16 mouse cellular contexts compared by ENCODE assay signal in the genomic region with DNA sequence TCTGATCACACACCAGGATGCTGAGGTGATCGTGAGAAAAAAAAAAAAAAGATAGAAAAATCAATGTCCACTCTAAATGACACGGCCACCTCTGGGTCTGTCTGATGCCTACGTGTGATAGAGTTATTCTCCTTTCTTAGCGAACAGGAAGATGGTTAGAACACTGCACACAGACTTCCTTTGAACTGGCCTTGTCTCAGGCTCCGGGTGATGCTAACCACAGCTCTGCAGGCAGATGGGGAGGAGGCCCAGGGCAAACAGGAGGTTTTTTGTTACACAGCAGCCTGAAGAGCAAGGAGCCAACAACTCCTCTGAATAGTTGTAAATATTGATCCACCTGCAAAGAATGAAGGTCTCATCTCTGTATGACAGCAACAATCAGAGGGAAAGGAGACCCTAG. TPM values are rescaled to one million over a fixed set of nuclear protein-coding genes. Genes with fewer than 3 reads are reported as not detected.
DNase-seq lines count a peak whose midpoint lies in the region; ATAC-seq lines count a peak whose summit lies in the region.
"Had no signal": no experiment of that assay in that cellular context is flagged by ENCODE, and none has a peak within 500 bp of the region (broad histone marks: within the 10 kb centered on the region; RNA-seq: fewer than 3 reads in every experiment).

No protein-coding gene starts in this region.

- peaks cover 1% of the 10 kb centered on the region; the same call in 1 of the 2 replicates for H3K36me3 ChIP-seq in heart, embryonic 16.5 days (ENCODE audit: control insufficient read depth, insufficient read depth)
- H3K36me3 ChIP-seq: lung, embryonic 15.5 days had no signal

- intact Hi-C loops in heart, postnatal 10 days (cut with DNase I) = no loop called here

- no peaks in the 10 kb centered on the region for H3K9me3 ChIP-seq in heart, embryonic 16.5 days (replicated peaks; ENCODE audit: control insufficient read depth, low read length)
- H3K9me3 ChIP-seq: embryonic facial prominence, embryonic 12.5 days; lung, embryonic 15.5 days; neural tube, embryonic 13.5 days had no signal

- H3K9ac ChIP-seq in heart, embryonic 16.5 days (ENCODE audit: low read length) = no peak overlapping the region
- H3K9ac ChIP-seq: embryonic facial prominence, embryonic 12.5 days; lung, embryonic 15.5 days; neural tube, embryonic 13.5 days had no signal

- no peak for DNase-seq in heart, postnatal 10 days
- DNase-seq in 416B (ENCODE audit: low read depth) = peak; percentile 75
- peak; percentile 30 for DNase-seq in Muller cell, postnatal 12 days (ENCODE audit: inconsistent ontology term)
- DNase-seq in naive thymus-derived CD4-positive, alpha-beta T cell, adult 2 months (ENCODE audit: low read depth) = peak; percentile 53
- no peak for DNase-seq in retina, embryonic 14.5 days (ENCODE audit: low spot score)
- no peak for DNase-seq in gastrocnemius, adult 18-20 months (ENCODE audit: low spot score)
- DNase-seq: cerebellum, postnatal 25 days; gastrocnemius, postnatal 10 days; kidney, postnatal 10 days; right cerebral cortex, postnatal 4 days had no signal

- 44% methylated on average over 5 of the region's 5 CpGs for WGBS in heart, embryonic 16.5 days

- H3K4me2 ChIP-seq in heart, embryonic 16.5 days (ENCODE audit: low read depth, low read length) = no peak overlapping the region
- H3K4me2 ChIP-seq: embryonic facial prominence, embryonic 12.5 days; liver, embryonic 11.5 days; lung, embryonic 15.5 days; neural tube, embryonic 13.5 days had no signal

- H3K4me1 ChIP-seq in heart, embryonic 16.5 days (ENCODE audit: control insufficient read depth, insufficient read depth, low read length) = peaks cover 45% of the 10 kb centered on the region

- no peak overlapping the region for H3K4me3 ChIP-seq in heart, embryonic 16.5 days (ENCODE audit: low read length)
- H3K4me3 ChIP-seq: embryonic facial prominence, embryonic 12.5 days; lung, embryonic 15.5 days; neural tube, embryonic 13.5 days had no signal

- ATAC-seq in heart, embryonic 16.5 days (replicated peaks; ENCODE audit: extremely low read depth, insufficient read depth, low FRiP score) = no peak

- peak overlapping the region; percentile 17; the same call in 1 of the 2 replicates for H3K27ac ChIP-seq in heart, embryonic 16.5 days (ENCODE audit: low read length)
- H3K27ac ChIP-seq: embryonic facial prominence, embryonic 12.5 days; lung, embryonic 15.5 days; neural tube, embryonic 13.5 days had no signal

- no peaks in the 10 kb centered on the region for H3K27me3 ChIP-seq in heart, embryonic 16.5 days (ENCODE audit: control insufficient read depth, insufficient read depth, low read length)
- H3K27me3 ChIP-seq: CH12.LX; embryonic facial prominence, embryonic 12.5 days; lung, embryonic 15.5 days; neural tube, embryonic 13.5 days had no signal

RNA-seq across cellular contexts. Expression of gene Prickle1, which starts 32.2 kb away (rescaled TPM):
- 30.3 and 31.0 TPM in 2 replicates for polyA plus RNA-seq in heart, embryonic 16.5 days (2015; fragmentation: Nextera tagmentation; extraction: Ambion mirVana)
- total RNA-seq in heart, postnatal 10 days (2021) = 10 to 100 TPM; 24.1 to 36.4 TPM
- total RNA-seq in gastrocnemius, adult 18-20 months (2021) = 1 to 10 TPM; 2.9 to 3.0 TPM

Comparison
In these comparisons a context has a peak if more than half of its experiments do, and no peak if none do; other contexts are left out.
1. DNase-seq: peak in 416B (single experiment), Muller cell, postnatal 12 days (single experiment) and naive thymus-derived CD4-positive, alpha-beta T cell, adult 2 months (single experiment); none in heart, postnatal 10 days (0 of 2), retina, embryonic 14.5 days (single experiment) and gastrocnemius, adult 18-20 months (single experiment).
2. RNA of gene Prickle1, which starts 32.2 kb away (total RNA-seq): 24.1 to 36.4 TPM in heart, postnatal 10 days; 2.9 to 3.0 TPM in gastrocnemius, adult 18-20 months; every median in the first group is over 4 times any median in the second.